Mouse (Mus musculus) erythroblast, embryonic 14.5 days (primary cell): ENCODE results near the gene Gpc6.

Experiments used
- GATA1 ChIP-seq: IDR thresholded peaks from 2 replicates; pipeline ENCODE4 v1.6.1; 2012; ENCODE audit warnings: low read length, inconsistent platforms, mixed read lengths
- TAL1 ChIP-seq: IDR thresholded peaks from 3 replicates; pipeline ENCODE4 v1.6.1; 2012; ENCODE audit warnings: low read length, inconsistent platforms, mixed read lengths

DNA sequence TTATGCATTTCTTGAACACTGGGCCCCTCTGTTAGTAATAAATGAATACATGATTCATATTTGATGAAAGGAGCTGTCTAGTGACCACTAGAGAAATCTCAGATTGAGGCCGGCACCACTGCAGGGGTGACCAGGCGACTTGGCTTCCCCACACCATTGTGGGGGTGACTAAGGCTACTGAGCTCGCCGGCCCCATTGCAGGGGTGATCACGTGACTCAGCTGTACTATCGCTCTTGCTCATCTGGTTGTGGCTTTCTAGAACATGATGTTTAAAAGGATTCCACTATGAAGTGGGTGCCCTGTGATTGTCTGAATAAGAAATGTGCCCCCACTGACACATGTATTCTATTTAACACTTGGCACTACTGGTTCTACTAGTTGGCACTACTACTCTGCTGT lies 656.6 kb downstream of the Gpc6 start:
- no peak for TF ChIP-seq GATA1
- no peak for TF ChIP-seq TAL1
